Mouse (Mus musculus): ENCODE data around the gene Prune2.
A peak's percentile ranks its signal among the peaks of the same experiment; 100 is the strongest.

- TF ChIP-seq CTCF (IDR thresholded peaks at IDR 0.05; ENCODE audit: low read depth): no peak
- peak; percentile 57; the same call in 1 of the 2 replicates for TF ChIP-seq EP300 (IDR thresholded peaks at IDR 0.05; ENCODE audit: low read depth)
Measured at GRCm38 (mm10) chr19:16948794-16949313, 7.1 kb upstream of the Prune2 start.

Data from liver, postnatal 0 days (tissue).